Mouse (Mus musculus): ENCODE measurements at regions not wholly inside any gene's neighbourhood (a gene's known extent, or its start where the extent isn't known, plus 50 kb on each side); places are given as distances from the start of the nearest gene placed in this dataset.

DNA sequence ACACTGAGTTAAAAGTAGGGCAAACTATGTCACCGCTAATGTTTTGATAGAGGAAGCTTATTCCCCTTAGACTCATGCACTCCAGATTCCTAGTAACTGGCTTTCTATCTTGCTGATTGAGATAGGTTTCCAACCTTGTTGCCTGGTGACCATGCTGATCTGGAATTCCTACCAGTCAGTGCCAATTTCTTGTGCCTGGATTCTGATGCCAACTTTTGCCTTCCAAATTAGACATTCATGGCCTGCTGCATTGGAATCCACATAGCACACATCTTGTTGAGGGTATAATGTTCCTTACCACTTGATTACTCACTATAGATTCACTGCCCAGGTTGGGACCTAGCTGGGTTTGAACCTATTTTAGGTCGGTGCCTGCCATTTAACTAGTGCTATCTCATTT lies 262.8 kb upstream of the Smlr1 start:
- TF ChIP-seq CTCF (IDR thresholded peaks at IDR 0.05; ENCODE audit: low read depth, low read length) (no peak), POLR2A (IDR thresholded peaks at IDR 0.05; ENCODE audit: extremely low read depth, insufficient read depth, low read length) (no peak)
